Mouse (Mus musculus): ENCODE measurements around the gene Ddx46.
A peak's percentile ranks its signal among the peaks of the same experiment; 100 is the strongest.
"Not testable (repeated sequence)": the region's sequence is repeated elsewhere in the genome, so short reads cannot be mapped to it uniquely, and the experiment has no call there.

Ddx46 gene

GRCm38 (mm10) chr13:55634639-55635127, at the start of gene Ddx46:
Gene Ddx46 (plus strand): TSS chr13:55635027.
- DNase-seq (ENCODE audit: low read depth, low spot score), result peak; percentile 88

GRCm38 (mm10) chr13:55591961-55592490, 42.8 kb upstream of the Ddx46 start:
- DNase-seq (ENCODE audit: low read depth, low spot score), result no peak

- DNase-seq (ENCODE audit: low read depth, low spot score), result peak; percentile 97
Observed at GRCm38 (mm10) chr13:55592512-55593253, 42.1 kb upstream of the Ddx46 start.

DNA sequence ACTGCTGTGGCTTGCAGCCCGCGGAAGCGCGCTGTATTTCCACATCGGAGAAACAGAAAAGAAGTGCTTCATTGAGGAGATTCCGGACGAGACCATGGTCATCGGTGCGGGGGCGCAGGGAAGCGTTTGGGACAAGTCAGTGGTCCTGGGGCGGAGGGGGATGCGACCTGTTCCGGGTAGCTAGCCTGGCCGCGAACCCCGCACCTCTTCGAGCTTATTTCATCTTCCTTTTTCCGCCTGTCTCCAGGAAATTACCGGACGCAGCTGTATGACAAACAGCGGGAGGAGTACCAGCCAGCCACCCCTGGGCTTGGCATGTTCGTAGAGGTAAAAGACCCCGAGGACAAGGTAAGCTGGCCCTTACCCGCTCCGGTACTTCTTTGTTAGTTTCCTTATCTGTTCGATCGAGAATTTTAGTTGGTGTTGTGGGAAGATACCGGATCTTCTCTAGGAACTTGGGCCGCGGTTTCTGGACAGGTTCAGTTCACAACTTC, 41.5 kb upstream of the Ddx46 start:
- DNase-seq (ENCODE audit: low read depth, low spot score), result no peak

GRCm38 (mm10) chr13:55595375-55595774, 39.5 kb upstream of the Ddx46 start:
- no peak for DNase-seq (ENCODE audit: low read depth, low spot score)

DNA sequence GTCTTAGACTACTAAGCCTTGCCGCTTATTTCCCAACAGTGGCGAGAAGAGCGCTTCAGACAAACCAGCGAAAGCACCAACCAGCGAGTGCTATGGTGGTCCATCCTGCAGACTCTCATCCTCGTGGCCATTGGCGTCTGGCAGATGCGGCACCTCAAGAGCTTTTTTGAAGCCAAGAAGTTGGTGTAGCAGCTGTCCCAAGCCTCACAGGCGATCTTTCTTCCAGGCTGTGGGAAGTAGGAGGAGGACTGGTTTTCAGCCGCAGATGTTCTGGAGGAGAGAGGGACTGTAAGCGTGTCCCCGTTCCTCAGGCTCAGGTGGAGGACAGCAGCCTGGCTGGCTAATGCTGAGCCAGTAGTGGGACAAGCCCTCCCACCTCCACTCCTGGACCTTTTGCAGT, 38.0 kb upstream of the Ddx46 start:
- no peak for DNase-seq (ENCODE audit: low read depth, low spot score)

DNA sequence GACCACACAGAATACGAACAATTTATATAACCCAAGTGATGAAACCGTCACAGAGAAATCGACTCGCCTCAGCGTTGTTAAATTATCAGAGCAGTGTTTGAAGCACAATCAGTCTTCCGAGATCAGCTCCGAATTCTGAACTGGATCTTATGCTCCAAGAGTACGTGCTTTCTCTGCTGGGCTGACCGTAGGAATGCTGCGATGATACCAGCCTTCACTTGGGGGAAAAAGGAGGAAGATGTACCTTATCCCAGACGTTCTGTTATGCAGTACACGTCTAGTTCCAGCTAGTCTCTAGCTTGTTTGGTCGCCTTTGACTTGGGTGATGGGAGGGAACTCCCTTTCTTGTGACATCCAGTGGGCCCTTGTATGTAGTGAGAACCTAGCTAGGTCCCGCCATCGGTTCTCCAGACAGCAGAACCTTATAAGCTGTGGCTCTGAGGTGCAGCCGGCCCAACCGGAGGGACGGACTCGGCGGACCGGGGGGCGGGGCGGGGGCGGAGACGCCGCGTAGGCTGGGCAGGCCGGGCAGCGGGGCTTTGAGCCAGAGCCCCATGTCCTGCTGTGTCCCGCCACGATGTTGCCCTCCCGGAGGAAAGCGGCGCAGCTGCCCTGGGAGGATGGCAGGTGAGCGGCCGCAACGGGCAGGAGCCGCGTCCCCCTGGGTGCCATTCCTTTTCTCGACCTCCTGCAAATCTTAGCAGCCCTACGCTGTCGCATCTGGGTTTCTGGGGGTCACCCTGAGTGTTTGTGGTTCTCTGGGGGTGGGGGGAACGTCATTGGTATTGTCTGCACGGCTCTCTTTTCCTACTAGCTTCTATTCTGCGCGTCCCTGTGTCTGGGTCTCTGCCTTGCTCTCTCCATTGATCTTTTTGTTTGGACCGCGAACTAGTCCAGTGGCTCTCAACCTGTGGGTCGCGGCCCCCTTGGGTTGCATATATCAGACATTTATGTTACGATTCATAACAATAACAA, 35.0 kb upstream of the Ddx46 start, which contains the start of gene B4galt7:
Gene B4galt7, plus strand, starts transcription at position 331 of the 975 bp plus-strand sequence.
- no peak for DNase-seq (ENCODE audit: low read depth, low spot score)

DNA sequence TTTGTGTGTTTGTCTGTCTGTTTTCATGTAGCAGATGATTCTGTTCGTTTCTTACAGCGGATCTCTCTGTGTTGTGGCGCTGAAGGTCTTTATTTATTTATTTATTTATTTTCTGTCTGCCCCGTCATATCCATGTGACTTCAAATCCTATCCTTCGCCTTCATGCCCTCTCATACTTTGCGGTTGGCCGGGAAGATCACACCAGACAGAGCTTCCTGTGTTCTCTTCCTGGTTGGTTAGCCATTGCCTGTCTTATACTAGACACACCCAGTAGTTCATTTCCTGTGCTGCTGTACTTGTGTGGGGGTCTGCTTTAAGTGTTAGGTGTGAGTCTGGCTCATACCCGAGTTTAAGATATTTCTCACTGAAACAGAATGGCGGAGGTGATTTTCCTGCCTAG, 34.2 kb upstream of the Ddx46 start:
- DNase-seq (ENCODE audit: low read depth, low spot score), result no peak

GRCm38 (mm10) chr13:55601611-55602010, 33.2 kb upstream of the Ddx46 start:
- no peak for DNase-seq (ENCODE audit: low read depth, low spot score)

DNA sequence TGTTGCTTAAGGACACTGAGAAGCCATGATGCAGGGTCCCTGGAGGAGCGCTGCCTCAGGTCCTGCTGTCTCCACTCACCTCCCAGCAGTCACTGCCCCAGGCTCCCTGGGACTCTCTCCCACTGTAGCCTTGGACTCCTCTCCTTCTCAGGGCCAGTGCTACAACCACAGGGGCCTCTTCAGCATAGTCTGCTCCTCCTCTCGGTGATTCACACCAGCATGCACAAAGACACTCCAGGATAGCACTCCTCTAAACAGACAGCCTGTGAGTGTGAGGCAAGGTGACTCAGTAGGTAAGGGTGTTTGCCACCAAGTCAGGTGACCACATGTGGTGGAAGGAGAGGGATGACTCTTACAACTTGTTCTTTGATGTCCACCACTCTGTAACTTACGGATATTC, 30.2 kb upstream of the Ddx46 start:
- no peak for DNase-seq (ENCODE audit: low read depth, low spot score)

DNA sequence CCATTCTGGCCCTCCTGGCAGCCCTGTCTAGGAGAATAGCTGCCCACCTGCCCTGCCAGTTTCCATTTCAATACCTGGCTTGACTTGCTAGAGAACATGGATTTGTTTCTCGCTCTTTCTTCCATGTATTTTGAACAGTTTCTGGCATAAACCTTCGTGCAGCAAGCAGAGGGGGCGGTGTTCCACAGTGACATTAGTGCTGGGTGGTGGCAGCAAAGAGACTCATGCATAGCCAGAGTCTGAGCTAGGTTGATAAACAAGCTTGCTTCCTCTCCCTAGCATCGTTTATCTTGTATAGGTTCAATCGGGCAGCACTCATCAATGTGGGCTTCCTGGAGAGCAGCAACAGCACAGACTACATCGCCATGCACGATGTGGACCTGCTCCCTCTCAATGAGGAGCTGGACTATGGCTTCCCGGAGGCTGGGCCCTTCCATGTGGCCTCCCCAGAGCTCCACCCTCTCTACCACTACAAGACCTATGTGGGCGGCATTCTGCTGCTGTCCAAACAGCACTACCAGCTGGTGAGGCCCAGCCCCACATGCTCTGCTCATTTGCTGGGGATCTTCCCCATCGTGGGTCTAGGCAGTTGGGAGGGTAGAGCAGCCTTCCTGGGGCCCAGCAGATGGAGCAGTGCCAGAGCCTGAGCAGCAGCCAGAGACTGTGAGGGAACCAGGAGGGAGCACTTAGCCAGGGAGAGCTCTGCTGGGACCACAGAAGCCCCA, 27.8 kb upstream of the Ddx46 start:
- no peak for DNase-seq (ENCODE audit: low read depth, low spot score)

GRCm38 (mm10) chr13:55607624-55608006, 27.2 kb upstream of the Ddx46 start:
- no peak for DNase-seq (ENCODE audit: low read depth, low spot score)

DNA sequence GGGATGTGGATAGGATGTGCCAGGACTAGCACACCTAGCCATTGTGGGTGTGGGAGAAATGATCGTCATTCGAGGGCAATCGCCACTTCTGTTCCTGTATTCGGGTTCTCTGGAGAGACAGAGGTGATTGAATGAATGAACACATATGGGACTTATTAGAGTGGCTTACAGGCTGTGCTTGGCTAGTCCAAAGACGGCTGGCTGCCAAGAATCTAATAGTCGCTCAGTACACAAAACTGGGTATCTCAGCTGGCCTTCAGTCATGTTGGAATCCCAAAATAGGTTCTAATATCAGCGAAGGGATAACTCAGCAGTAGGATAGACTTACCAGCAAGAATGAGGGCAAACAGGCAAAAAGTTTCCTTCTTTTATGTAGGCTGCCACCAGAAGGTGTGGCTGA, 22.8 kb upstream of the Ddx46 start:
- DNase-seq (ENCODE audit: low read depth, low spot score), result no peak

DNA sequence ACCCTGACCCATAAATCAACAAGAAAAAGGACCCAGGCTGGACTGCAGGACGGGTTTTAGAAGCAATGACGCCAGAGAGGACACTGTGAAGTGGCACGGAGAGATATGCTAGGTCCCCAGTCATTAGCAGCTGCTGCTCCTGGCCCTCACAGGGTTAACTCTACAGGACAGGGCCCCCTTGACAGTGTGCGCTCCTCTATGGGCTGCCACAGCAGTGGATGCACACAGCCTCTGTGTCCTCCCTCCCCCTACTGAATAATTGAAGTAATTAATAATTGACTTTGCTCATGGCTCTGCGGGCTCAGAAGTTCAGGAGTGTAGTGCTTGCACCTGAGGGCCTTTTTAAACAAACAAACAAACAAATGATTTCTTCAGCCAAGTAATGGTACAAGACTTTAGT, 21.4 kb upstream of the Ddx46 start:
- no peak for DNase-seq (ENCODE audit: low read depth, low spot score)

GRCm38 (mm10) chr13:55619328-55619727, 15.5 kb upstream of the Ddx46 start:
- DNase-seq (ENCODE audit: low read depth, low spot score), result no peak

DNA sequence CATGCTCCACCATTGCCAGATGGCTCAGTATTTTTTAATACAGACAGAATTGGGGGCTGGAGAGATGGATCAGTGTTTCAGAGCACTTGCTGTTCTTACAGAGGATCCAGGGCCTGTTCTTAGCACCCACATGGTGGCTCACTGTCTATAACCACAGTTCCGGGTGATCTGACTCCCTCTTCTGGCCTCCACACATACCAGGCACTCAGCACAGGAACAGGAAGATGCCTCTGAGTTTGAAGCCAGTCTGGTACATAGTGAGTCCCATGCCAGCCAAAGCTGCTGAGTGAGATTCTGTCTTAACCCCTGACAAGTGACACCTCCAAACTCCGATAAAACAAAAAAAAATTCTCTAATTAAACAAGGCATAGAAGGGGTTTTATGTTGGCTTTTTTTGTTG, 14.6 kb upstream of the Ddx46 start:
- DNase-seq (ENCODE audit: low read depth, low spot score), result no peak

- not testable (repeated sequence) for DNase-seq (ENCODE audit: low read depth, low spot score)
Observed at GRCm38 (mm10) chr13:55622156-55622648, 12.6 kb upstream of the Ddx46 start.

GRCm38 (mm10) chr13:55622649-55623541, 11.9 kb upstream of the Ddx46 start, which contains the start of gene Caml:
Gene Caml (plus strand): TSS chr13:55623005.
- peak; percentile 91 for DNase-seq (ENCODE audit: low read depth, low spot score)

GRCm38 (mm10) chr13:55635146-55635571, 332 bp downstream of the Ddx46 start:
- no peak for DNase-seq (ENCODE audit: low read depth, low spot score)

Data from embryo, embryonic 11.5 days (tissue).